Mouse (Mus musculus) induced T-regulatory cell, adult 2 months (primary cell): Measurements from ENCODE around the gene Rtf1.

Experiments used
- DNase-seq: peaks from one replicate; pipeline ENCODE4 v3.0.0-alpha.2; 2012; ENCODE audit warnings: low read depth

Rtf1 gene

DNA sequence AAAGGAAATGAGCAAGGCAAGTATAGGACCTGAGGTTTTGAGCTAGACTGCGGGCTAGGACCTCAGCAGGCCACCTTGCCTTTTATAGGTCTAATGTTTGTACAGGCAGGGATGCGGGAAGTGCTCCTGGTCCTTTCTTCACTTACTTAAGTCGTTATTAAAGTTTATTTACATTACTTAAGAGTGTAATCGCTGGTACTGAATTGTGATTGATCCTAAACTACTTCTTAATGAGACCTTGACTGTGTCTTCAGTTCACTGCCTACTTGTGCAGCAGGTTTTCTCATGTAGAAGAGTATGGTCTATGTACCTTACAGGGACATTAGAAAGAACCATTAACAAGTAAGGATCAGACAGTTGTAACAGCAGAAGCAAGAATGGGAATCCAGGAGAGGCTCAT, 55.9 kb downstream of the Rtf1 start:
- no peak for DNase-seq

DNA sequence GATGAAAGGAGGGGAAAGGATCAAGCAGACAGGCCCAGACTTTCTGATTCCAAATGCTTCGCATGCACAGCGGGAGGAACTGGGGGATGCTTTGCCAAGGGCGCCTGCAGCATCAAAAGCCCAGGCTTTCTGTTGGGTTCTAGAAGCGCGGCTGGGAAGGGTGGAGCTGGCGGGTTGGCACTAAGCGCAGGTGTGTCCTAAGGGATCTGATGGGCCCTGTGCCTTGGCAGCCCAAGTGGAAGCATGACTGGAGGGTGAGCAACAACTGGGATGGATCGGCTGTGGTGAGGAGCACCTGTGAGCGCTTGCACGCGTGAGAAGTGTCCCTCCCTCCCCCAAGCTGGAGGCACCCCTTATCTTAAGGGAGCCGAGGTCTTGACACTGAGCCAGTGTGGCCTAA, 62.3 kb downstream of the Rtf1 start:
- DNase-seq: no peak

DNA sequence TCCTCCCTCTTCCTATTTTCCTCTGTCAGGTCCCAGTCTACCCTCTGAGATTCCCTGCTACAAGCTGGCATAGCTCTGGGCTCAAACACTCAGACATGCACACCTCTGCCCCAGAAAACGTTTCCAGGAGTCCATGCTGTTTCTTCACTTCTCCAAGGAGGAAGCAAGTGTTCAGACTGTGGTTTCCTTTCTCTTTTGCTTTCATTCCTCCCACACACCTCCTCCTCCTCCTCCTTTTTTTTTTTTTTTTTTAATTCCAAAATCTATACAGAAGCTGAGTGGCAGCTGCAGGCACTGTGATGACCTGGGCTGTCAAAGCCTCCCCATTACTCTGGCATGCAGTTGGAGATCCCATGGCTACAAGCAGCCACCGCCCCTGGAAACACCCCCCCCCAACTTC, 65.7 kb downstream of the Rtf1 start:
- peak; percentile 48 for DNase-seq

DNA sequence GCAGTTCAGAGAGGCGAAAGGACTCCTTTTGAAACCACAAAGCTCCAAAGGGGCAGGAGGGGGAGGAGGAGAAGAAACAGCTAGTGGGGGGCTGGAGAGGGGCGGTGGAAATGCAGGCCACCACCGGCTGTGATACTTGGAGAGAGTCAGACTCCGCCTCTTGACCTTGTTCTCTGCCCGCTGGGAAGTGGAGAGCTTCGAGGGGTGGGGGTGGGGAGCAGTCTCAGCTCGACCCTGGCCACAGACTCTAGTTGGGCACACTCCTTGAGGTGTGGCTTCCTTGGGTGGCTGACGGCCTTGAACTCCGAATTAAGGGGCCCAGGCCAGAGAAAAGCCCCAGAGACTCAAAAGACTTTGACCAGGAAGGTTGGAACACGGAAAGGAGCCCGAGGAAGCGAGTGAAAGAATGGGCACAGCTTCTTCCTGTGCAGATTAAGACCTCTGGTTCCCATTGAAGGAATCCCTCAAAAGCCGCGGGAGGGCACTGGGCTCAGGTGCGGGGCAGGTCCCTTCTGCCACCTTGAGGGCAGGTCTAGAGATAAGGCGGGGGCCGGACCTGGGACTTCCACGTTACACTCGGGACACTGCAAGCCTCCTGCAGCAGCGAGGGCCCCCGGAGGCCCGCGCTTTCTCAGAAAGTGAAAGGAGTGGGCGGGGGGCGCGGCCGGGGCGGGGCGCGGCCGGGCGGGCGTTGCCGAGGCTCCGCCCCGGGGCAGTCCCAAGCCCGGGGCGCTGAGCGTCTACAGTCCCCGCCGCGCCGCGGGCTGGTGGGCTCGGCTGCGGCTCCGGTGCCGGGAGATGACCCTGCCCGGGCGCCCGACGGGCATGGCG, 66.9 kb downstream of the Rtf1 start, which contains the start of gene Itpka:
TSS of gene Itpka (plus strand) at position 757 of the 831 bp plus-strand sequence.
- DNase-seq: peak; percentile 89

DNA sequence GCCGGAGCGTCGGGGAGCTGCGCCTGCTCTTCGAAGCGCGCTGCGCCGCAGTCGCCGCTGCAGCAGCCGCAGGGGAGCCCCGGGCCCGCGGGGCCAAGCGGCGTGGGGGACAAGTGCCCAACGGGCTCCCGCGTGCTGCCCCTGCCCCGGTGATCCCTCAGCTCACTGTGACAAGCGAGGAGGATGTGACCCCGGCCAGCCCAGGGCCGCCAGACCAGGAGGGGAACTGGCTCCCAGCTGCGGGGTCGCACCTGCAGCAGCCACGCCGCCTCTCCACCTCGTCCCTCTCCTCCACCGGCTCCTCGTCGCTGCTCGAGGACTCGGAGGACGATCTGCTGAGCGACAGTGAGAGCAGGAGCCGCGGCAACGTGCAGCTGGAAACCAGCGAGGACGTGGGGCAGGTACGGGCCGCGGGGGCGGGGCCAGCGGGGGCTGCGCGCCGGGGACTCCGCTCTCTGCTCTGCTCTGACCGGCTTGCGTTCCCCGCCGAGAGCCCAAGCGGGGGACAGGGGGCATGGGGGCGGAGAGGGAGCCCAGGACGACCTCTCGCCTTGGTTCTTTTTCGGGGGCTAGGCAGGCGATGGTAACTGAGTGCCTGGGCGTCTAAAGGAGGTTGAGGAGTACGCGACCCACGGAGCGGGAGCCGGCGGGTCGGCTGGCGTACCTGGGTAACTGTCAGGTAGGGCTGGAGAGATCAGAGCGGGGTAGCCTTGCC, 67.8 kb downstream of the Rtf1 start:
- DNase-seq: peak; percentile 75

DNA sequence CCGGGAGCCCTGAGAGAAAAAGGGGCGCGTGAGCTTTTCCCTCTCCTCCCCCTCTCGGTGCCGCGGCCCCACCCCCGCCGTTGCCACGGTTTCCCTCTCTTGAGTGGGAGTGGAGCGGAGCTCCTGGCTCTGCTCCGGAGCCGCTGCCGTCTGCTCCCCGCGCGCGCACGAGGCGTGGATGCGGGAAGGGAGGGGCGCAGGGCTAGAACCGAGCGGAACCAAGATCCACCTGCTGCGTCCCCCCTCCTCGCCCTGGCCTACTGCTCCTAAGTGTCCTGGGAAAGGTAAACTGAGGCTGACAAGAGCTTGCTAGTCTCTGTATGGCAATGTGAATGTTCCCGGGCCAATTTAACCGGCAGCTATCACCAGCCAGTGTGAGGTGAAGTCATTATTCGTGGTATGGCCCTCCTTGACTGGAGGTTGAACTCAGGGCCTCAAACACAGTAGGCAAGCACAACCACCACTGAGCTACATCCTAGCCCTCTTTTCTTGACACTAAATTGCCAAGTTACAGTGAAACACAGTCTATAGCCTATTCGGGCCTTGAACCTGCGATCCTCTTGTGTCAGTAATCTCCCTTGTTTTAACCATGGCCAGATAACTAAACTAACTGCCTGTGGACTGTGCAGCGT, 68.4 kb downstream of the Rtf1 start:
- DNase-seq: peak; percentile 36

DNA sequence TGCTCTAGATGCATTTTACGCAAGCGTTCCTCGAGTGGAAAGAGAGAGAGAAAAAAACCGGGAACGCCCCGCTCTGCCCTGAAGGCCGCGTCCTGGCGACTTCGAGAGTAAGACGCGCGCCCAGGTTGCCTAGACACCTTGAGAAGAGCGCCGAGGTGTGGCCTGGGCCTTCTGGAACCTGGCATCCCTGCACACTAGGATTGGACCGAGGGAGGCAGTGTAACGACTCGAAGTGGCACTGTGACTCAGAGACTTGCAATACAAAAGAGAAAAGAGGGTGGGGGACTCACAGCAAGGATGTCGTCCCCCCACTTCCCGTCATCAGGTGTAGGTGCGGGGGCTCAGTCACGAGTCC, 68.9 kb downstream of the Rtf1 start:
- peak; percentile 48 for DNase-seq

DNA sequence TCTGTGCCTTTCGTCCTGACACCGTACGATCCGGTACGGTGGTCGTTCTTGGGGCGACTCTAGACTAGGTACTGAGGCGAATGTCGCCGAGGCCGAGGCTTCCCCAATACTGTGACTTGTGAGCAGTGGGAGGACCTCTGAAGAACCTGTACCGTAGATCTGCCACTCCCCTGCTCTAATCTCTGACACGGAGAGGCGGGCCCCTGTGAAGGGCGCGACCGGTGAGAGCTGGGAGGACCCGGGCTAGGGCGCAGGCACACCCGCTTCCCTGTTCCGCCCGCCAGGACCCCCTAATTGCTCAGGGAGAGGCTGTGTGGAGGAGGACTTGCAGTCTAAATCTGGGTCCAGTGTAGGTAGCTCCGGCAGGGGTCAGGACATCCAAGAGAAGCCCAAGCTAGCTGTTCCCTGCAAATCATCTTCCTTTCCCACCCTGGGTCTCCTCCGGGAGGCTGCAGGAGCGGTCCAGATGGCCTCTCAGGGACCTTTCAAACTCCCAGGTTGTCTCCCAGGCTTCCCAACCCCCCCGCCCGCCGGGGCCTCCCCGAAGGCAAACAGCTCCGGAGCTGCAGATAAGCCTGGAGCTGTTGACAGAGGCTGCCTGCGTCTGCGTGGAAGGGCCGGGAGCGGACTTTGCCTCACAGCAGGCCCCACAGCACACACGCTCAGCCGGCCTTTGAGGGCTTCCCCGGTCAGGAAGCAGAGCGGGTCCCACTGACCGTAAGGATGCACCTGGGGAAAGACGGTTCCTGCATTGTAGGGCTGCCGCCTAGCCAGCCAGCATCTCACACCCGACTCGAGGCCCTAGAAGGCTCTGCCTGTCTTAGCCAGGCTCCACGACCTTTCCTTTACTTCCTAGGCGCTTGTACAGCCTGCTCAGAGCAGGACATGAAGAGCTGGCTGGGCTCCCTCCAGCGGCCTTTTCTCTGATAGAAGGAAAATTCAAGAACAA, 69.6 kb downstream of the Rtf1 start:
- peak; percentile 57 for DNase-seq

DNA sequence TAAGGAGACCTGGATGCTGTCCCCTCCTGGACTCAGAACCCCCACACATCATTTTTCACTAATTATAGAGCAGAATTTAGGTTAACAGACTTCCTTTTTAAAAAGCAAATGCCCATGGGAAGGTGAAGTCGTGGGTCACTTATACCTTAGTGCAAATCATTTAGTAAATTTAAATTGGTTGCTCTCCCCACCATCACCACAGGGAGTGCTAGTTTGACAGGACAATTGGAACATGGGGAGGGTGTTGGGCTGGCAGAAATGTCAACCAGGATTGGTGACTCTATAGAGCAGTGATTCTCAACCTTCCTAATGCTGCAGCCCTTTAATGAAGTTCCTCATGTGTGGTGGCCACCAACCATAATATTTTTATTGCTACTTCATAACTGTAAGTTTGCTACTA, 70.4 kb downstream of the Rtf1 start:
- peak; percentile 54 for DNase-seq

DNA sequence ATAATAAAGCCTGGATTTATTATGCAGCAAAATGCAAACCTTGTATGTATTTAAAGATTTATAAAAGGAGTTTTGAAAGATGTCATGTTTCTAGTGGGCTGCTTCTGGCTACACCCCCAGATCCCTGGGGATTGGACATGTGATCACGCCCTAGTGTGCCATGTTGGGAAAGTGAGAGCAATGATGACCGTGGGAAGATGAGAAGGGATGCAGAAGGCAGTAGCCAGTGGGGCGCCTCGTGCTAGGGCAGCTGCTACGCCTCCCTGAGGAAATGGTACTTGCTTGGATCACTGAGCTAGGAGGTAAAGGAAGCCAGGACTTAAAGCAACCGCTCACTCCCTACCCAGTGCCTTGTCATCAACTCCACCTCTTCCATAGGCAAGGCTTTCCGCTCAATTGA, 72.7 kb downstream of the Rtf1 start:
- no peak for DNase-seq

DNA sequence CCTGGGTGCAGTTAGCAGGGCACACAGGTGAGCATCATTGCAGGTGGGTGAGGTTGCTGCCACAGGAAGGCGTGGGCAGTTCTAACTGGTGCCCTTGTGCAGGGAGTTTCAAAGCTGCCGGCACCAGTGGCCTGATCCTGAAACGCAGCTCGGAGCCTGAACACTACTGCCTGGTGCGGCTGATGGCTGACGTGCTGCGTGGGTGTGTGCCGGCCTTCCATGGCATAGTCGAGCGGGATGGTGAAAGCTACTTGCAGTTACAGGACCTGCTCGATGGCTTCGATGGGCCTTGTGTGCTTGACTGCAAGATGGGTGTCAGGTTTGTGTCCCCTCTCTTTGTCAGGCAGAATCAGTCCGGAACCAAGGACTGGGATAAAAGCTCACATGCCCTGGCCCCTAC, 74.4 kb downstream of the Rtf1 start:
- DNase-seq: no peak

DNA sequence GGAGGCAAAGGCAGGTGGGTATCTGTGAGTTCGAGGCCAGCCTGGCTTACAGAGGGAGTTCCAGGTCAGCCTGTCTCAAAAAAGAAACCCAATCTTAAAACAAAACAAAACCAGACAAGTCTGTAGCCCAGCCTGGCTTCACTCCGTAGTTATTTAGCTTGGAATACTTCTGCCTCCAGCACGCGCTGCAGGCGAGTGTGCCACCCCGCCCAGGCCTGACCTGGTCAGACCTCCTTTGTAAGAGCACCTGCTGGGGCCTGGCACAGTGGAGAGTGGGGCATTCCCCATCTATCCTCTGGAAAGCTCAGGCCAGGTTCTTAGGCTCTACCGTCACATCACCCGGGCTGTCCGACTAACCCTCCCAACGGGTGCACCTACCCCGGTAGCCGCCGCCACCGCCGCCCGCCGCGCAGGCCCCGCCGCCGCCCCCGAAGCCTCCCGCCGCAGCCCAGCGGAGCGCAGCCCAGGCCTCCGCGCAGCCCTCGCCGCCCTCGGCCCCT, 82.8 kb downstream of the Rtf1 start:
- peak; percentile 21 for DNase-seq

DNA sequence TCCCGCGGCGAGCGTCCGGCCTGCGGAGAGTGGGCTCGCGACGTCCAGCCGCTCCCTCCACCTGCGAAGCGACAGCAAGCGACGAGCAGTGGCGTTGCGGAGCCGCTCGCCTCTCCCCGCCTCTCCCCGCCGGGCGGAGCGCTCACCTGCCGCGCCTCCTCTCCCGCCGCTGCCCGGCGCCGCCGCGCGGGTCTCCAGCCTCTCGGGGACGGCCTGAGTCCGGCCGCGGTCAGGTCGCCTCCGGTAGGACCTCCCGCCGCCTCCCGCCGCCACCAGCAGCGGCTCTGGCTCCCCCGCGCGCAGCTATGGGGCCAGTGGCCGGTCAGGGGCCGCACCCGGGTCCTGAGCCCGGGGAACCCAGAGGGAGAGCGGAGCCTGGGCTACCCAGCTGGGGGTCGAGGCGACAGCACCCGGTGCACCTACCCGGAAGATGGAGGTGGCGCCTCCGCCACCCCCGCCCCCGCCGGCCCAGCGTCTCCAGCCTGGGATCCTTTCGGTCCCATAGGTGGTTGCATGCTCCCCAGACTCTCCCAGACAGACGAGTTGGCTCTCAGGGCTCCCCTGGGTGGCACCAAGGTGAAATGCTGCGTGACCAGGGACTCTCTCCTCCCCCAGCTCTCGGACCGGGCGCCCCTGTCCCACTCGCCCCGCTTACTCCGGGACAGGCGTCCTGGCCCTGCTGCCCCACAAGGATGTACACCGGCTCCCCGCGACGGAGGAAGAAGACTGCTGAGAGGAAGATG, 83.4 kb downstream of the Rtf1 start:
- DNase-seq: peak; percentile 50

DNA sequence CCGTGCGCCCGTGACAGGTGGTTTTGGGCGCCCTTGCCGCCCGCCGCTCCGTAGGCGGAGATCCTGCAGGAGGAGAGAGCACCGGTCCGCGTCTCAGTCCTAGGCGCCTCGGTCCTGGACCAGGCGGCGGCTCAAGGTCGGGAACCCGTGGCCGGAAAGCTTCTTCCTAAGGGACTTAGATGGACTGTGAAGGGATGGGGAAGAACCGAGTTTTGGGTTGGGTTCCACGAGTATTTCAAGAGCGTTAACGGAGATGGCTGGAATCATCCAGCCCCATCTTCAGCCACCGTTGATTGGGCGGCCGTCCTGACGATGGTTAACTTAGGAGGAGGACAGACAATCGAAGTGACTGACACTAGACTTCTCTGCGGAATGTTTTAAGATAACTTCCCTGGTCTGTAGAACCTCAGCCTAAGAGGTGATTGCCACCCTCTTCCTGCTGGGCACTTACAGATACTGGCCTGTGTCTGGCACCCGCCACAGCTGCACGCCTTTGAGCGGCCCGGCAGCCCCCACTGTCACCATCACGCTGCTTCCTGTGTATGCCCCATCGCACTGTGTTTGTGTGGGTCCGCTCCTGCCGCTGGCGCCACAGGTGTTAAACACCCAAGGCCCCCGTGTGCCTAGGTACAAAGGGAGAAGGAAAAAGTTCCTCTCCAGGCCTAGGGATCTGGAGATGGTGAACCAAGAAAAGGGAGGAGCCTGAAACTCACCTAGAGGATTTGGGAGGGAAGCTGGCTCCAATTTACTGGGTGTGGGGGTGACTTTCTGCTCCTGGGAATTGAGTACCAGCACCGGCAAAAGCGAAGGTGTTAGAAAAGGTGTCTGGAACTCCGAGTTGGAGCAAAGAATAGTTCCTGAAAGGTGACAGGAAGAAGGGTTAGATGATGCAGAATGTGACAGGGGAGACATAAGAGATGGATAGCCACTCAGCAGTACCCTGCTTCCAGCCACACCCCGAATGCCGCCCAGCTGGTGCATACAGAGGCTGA, 84.3 kb downstream of the Rtf1 start:
- DNase-seq: peak; percentile 34

DNA sequence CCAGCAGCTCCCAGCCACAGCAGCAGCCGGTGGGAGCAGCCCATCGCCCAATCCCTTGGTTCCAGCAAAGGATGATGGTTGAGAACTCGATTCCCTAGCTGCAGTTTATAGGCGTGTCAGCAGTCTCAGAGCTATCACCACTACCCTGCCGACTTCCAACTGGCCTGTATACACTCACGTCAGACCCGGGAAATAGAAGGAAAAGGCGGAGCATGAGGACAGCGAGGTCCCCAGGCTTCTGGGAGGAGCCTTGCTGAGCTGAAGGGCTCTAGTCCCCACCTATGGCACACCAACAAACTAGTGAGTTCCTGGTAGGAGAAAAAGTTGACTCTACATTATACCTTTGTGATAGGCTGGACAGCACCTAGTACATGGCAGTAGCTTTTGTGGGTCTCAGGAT, 85.4 kb downstream of the Rtf1 start, which contains the start of gene Ltk:
TSS of gene Ltk (minus strand) at position 181 of the 400 bp plus-strand sequence.
- no peak for DNase-seq

DNA sequence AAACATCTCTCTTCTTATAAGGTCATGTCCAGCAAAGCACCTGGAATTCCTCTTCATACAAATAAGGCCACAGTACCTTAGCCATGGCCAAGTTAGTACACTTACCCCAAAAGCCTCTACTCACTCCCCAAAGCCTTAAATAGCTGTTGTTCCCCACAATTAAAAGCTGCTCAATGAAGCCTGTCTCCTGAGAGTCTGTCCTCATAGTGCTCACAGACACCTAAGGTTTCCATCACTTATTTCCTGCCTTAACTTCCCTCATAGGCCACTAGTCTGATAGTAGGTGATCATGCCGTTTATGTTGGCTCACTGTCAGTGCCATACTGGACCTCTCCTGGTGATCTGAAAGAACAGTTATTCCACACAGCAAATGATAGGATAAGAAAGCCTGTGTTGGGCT, 87.4 kb downstream of the Rtf1 start:
- DNase-seq: no peak

DNA sequence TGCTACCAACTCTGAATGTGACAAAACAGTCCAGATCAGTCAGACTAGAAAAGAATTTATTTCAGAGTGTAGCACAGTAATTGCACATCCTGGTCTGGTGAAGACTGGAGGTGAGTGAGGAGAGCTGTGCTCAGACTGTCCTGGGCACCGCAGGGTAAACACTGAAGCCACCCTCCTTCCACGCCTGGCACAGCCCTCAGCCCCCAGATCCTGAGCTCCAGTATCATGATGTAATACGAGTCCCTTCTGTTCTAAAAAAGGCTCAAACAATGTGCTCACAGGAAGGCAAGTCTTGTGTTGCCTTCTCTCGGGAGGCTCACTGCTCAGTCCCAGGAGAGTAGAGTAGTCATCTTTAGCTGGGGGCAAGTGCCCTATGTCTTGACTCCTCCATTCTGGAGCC, 89.1 kb downstream of the Rtf1 start:
- DNase-seq: no peak

DNA sequence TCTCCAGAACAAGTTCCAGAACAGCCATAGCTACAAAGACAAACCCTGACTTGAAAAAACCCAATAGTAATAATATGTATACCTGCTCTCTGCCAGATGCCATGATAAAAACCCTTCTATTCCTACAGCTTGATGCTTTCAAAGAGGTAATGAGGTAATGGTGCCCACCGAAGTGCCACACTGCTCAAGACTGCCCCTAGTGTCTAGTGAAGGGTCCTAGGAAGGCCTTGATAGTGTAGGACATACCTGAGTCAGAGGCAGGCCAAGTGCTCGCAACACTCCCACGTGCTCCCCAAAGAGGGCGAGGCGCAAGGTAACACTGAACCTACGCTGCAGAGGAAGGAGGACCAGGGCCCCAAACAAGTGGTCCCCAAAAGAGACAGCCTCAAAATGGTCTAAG, 92.4 kb downstream of the Rtf1 start:
- DNase-seq: no peak
